Mouse (Mus musculus) G1E (cell line): ENCODE measurements at regions not wholly inside any gene's neighbourhood (a gene's known extent, or its start where the extent isn't known, plus 50 kb on each side); places are given as distances from the start of the nearest gene placed in this dataset.

Experiments used
- GATA1 ChIP-seq: IDR thresholded peaks from 2 replicates; pipeline ENCODE4 v1.6.1; 2012; ENCODE audit warnings: borderline replicate concordance, low read length, inconsistent platforms, mixed read lengths
- GATA2 ChIP-seq: IDR thresholded peaks from 2 replicates; pipeline ENCODE4 v1.6.1; 2012; ENCODE audit warnings: low read depth, low read length, inconsistent platforms, borderline replicate concordance

DNA sequence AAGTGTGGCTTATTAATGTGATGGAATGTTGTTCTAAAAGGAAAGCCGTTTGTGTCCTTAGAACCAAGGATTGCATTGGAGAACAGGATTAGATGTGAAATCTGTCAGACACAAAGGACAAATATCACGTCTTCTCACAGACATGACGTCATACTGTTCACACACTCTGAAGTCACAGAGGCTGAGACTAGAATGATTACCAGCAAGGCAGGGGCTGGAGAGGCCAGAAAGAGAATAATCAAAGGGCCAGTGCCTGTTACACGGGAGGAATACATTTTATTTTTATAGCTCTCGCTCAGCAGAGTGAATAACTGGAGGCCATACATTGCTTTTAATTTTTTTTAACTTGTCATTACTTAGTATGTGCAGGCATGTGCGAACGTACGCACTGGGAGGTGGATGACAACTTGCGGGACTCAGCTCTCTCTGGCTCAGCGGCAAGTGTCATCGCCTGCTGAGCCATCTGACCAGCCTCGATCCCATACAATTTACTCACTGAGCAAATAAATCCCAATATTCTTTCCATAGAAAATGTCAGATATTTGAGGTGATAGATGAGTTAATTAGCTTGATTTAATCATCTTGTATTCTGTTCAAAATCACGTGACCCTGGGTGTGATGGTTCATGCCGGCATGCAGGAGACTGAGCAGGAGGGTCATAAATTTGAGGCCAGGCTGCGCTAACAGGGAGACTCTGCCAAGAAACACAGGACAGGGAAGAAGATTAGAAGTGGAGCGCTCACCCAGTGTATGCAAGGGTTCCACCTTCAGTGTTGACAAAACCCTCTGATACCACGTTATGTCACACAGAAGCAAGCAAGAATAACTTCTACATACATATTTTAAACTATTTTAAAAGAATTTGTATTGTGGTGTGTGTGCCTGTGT is 109.6 kb downstream of the Fam168b start:
- TF ChIP-seq GATA2 = no peak
- no peak for TF ChIP-seq GATA1
